Comparison of ENCODE assay signal across 16 mouse cellular contexts in genomic region chr2:90441811-90442210, GRCm38 (mm10). TPM values are rescaled to one million over a fixed set of nuclear protein-coding genes. Genes with fewer than 3 reads are reported as not detected.
"Had no signal": no experiment of that assay in that cellular context is flagged by ENCODE, and none has a peak within 500 bp of the region (broad histone marks: within the 10 kb centered on the region; RNA-seq: fewer than 3 reads in every experiment).

No protein-coding gene starts in this region.

RNA-seq across cellular contexts. Expression of gene Olfr1274-ps, which starts 43.3 kb away (rescaled TPM):
- polyA plus RNA-seq: inflammation-experienced regulatory T-cells, adult 6 months; intestine, postnatal 0 days; kidney, embryonic 15.5 days; limb, embryonic 11.5 days; limb, embryonic 14.5 days; liver, embryonic 11.5 days; liver, postnatal 0 days; lung, embryonic 14.5 days; lung, postnatal 0 days; macrophage; midbrain, embryonic 12.5 days; midbrain, embryonic 15.5 days; neural tube, embryonic 12.5 days; neural tube, embryonic 15.5 days; stomach, embryonic 14.5 days; thymus, postnatal 0 days had no signal
